Mouse (Mus musculus): ENCODE measurements around the gene Ccdc87.
"Not testable (repeated sequence)": the region's sequence is repeated elsewhere in the genome, so short reads cannot be mapped to it uniquely, and the experiment has no call there.

The Ccdc87 gene

DNA sequence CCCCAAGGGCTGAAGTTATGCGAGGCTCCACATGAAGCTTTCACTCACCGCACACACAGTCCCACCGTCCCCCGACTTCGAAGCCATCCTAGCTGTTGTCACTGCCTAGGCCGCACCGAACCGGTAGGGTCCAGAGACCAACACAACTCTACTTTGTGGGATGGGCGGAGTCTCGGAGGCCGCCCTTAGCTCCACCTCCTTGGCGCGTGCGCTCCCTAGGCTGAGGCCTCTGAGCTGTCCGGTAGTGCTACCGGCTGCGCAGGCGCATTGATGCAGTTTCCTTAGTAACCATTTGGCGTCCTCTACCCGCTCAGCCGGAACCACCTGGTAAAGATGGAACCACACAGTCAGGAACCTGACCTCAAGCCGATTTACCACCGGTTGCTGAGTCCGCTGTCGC, at the start of gene Ccdc87, which contains the start of gene Ccs:
Ccdc87 (plus strand) TSS at position 218 of the 400 bp plus-strand sequence.
Ccs (minus strand) TSS at position 184 of the 400 bp plus-strand sequence.
- DNase-seq: peak; percentile 97

GRCm38 (mm10) chr19:4793281-4793830, 45.8 kb upstream of the Ccdc87 start:
- no peak for DNase-seq

GRCm38 (mm10) chr19:4793831-4794422, 45.2 kb upstream of the Ccdc87 start, which contains the start of gene Rbm4:
Rbm4 (minus strand) TSS chr19:4793901.
- DNase-seq: peak; percentile 100

DNA sequence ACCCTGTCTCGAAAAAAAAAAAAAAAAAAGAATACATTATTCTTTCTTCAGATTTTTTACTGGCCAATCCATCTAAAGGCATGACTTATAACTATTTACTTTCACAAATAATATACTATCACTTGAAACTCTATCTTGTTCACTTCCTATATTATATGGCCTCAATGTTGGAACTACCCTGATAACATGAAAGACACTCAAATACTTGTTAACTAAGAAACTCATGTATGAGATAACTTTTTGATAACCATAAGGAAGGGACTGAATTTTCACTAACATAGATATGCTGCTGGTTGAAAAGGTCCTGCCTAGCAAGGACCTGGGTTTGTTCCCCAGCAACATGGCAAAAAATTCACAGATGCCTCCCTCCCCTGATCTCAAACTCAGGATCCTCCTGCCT, 43.2 kb upstream of the Ccdc87 start:
- DNase-seq: no peak

- DNase-seq: no peak
Measured at GRCm38 (mm10) chr19:4797846-4798245, 41.3 kb upstream of the Ccdc87 start.

GRCm38 (mm10) chr19:4799083-4799482, 40.1 kb upstream of the Ccdc87 start:
- no peak for DNase-seq

DNA sequence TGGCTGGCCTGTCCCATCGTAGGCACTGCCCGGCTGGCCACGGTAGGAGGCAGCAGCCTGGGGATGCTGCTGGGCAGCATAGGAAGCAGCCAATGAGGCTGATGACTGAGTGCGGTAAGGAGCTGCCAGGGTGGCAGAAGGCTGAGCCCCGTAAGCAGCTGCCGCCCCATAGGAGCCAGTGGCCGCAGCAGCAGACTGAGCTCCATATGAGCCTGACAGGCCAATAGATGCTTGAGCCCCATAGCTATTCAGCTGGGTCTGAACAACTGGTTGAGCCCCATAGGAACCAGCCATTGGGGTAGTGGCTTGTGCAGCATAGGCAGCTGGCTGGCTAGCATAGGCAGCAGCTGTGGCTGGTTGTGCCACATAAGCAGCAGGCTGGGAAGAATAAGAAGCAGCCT, 36.5 kb upstream of the Ccdc87 start:
- peak; percentile 65 for DNase-seq

DNA sequence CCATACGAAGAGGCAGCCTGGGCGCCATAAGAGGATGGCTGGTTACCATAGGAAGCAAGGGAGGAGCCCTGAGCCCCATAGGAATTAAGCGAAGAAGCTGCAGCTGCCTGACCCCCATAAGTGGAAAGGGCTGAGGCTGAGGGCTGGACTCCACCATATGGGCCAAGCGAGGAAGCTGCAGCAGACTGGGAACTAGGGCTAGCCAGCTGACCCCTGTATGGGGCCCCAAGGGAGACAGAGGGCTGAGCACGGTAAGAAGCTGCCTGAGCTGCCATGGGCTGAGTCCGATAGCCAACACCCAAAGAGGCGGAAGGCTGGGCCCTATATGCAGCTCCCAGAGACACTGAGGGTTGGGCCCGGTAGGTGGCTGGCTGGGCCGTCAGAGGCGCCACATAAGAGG, 35.9 kb upstream of the Ccdc87 start:
- DNase-seq: peak; percentile 53

GRCm38 (mm10) chr19:4810309-4810708, 28.9 kb upstream of the Ccdc87 start:
- DNase-seq: no peak

GRCm38 (mm10) chr19:4810746-4811062, 28.5 kb upstream of the Ccdc87 start:
- DNase-seq: no peak

- peak; percentile 100 for DNase-seq
Measured at GRCm38 (mm10) chr19:4811063-4811908, 27.9 kb upstream of the Ccdc87 start, which contains the start of the genes Gm21992 and Rbm14. Gm21992 (minus strand) TSS chr19:4811612. Rbm14 (minus strand) TSS chr19:4811634.

DNA sequence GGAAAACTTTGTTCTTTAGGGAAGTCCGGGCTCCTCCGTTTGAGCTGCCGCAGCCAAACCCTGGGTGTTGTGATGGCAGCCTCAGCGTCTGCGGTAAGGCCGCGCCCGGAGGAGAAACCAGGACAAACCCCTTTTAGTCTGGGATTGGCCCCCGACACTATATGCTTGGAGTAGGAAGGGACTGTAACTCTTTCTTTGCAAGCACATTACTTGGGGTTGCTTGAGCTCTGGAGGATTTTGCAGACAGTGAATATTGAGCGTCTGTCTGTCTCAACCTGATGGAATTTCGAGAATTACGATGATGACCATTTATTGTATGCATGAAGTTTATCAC, 27.3 kb upstream of the Ccdc87 start:
- no peak for DNase-seq

- not testable (repeated sequence) for DNase-seq
Measured at GRCm38 (mm10) chr19:4812334-4812949, 26.7 kb upstream of the Ccdc87 start.

DNA sequence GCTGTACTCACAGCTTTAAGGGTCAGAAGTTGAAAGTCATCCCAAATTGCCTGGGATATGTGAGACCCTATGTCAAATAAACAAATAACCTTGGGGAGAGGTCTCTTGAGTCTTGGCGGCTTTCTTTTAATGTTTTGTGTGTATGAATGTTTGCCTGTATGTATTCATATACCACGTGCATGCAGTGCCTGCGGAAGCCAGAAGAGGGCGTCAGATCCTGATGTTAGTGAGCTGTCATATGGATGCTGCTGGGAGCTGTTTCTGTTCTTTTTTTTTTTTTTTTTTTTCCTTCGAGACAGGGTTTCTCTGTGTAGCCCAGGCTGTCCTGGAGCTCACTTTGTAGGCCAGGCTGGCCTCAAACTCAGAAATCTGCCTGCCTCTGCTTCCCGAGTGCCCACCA, 26.2 kb upstream of the Ccdc87 start:
- peak; percentile 50 for DNase-seq

DNA sequence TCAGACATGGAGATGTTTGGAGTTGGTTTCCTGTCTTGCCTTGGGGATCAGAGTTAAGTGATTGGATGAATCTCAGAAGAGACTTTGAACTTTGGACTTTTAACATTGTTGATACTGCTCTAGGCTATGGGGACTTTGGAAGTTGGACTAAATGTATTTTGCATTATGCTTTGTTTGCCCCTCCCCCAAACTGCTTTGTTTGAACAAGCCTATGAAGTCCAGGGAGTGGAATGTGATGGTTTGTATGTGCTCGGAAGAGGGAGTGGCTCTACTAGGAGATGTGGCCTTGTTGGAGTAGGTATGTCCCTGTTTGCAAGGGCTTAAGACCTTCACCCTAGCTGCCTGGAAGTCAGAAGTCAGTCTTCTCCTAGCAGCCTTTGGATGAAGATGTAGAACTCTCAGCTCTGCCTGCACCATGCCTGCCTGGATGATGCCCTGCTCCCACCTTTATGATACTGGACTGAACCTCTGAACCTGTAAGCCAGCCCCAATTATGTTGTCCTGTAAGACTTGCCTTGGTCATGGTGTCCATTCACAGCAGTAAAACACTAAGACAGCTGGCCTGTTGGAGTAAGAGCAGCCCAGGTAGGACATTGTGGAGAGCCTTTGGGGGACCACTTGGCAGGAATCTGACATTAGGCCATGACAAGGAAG, 21.9 kb upstream of the Ccdc87 start:
- DNase-seq: no peak

DNA sequence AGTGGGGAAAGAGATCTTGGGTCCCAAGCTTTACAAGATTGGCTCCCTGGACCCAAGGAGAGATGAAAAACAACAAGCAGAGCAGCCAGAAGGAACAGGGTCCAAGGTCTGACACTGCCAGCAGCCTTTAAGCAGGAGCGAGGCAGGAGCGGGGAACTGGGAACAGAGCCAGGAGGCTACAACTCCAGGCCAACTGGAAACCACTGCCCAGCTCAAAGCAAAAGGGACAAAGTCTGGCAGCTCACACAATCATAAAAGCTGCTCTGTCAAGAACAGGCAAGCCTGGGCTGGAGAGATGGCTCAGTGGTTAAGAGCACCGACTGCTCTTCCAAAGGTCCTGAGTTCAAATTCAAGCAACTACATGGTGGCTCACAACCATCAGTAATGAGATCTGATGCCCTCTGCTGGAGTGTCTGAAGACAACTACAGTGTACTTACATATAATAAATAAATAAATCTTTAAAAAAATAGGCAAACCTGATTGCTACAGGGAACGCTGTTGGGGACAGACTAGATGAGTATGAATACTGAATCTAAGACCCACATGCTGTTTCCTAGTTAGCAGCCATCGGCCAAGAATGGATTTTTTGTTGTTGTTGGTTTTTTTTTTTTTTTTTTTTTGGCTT, 18.4 kb upstream of the Ccdc87 start:
- DNase-seq: peak; percentile 2

DNA sequence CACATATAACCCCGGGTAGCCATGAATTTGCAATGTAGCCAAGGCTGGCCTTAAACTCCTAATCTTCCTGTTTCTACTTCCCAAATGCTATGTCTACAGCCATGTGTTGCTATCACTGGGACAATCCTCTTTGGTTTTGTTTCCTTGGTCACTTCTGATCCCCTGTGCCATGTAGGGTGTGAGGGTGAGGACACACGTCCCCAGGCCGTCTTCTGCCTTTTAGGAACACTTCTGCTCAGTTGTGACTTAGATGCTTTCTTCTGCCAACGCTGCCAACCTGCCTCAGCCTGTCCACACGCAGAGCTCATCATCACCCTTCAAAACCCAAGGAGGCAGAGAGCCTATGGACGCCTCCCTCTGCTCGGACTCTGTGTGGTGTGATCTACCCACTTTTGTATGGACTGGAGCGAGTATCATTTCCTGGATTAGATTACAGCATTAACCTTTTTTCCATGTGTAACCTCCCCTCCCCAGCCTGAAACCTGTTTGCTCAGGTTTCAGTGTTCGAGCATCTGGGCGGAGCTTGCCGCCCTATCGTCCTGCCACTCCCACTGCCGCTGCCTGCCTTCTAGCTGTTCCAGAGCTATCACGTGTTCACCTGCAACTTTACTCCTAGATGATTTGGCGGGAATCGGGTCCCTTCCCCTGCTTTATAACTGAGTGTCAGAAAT, 10.6 kb upstream of the Ccdc87 start:
- no peak for DNase-seq

DNA sequence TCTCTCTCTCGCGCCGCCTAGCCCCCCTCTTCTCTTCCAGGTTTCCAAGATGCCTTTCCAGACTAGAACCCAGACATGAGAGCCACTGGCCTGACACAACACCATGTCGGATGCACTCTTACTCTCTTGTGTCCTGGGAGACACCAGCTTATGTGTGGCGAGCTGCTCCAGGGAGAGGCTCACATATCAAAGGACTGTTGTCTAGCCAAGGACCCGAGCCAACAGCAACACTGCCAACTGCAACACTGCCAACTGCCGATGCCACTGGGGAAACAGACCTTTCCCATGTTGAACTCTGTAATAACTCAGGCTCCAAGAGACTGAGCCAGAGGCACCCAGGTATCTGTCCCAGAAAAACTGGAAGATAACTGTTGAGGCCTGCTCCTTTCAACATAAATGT, 10.0 kb upstream of the Ccdc87 start:
- no peak for DNase-seq

DNA sequence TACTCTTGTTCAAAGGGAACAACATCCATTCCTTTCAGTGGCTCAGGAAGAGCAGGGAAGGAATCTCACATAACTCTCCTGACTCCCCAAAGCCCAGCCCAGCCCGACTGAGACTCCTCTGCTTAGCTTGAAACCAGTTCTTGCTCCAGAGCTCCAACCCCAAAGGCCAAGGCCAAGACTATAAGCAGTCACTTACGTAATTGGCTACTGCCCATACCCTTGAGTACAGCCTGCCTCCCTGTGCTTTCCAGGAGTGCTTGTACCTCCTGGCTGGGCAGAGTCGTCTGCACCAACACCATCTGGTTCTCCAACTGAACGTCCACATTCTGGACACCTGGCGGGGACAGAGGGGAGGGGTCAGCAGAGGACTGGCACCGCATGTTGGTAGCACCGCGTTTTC, 5.2 kb upstream of the Ccdc87 start:
- DNase-seq: no peak

- no peak for DNase-seq
Measured at GRCm38 (mm10) chr19:4836096-4836495, 3.1 kb upstream of the Ccdc87 start.

DNA sequence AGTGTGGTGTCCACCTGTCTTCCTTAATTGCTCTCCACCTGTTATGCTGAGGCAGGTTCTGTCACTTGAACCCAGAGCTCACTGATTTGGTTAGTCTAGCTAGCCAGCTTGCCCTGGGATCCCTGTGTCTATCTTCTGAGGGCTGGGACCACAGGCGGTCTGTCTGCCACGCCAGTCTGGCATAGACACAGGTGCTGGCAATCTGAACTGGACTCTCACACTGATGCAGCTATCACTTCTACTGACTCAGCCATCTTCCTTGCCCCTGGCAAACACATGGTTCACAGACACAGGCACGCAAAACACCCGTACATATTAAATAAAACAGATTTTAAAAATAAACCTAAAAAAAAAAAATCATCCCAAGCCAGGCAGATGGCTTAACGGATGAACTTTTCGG, 2.1 kb upstream of the Ccdc87 start:
- DNase-seq: no peak

DNA sequence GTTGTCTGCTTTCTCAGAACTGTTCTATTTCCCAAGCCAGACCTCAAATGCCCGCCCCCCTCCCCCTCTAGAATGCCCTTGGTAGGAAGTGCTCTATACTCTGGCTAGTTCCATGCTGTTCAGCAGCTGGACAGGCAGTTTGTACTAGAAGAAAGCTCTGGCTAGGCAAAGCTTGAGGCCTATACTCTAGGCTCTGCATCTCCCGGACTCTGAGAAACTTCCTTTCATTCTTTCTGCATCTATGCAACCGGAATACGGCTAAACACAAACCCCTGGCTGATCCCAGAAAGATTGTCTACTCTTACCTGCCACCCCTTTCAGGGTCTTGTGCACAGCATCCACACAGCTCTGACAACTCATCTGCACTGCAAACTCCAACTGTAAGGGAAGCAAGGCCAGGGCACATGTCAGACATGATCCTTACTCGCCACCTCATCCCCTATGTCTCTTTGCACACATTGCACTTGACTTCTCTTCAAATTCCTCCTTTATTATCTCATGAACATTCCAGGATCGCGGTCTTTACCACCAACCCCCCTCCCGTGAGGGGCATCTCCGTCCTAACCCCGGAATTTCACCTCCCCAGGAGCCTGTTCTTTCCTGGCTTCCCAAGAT, 533 bp upstream of the Ccdc87 start:
- DNase-seq: no peak
